Comparison of ENCODE assay signal across 8 mouse cellular contexts in the genomic region with DNA sequence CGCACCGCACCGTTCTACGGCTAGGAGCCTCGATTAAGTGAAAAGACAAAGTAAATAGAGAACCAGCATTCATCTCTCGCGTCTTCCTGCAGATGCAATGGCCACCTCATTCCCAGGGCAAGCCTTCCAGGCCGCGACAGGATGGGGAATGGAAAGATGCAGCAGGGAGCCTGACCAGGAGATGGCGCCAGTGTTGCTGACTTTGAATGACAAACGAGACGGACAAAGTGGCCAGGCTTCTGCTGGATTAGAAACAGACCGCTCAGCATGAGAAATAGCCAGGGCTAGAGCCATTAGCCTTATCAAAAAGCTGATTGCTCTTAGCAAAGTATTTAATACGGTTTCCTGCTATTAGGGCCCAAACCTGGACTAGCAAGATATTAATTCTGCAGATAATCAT.
DNase-seq lines count a peak whose midpoint lies in the region; ATAC-seq and TF ChIP-seq lines count a peak whose summit lies in the region.
"Had no signal": no experiment of that assay in that cellular context is flagged by ENCODE, and none has a peak within 500 bp of the region (broad histone marks: within the 10 kb centered on the region; RNA-seq: fewer than 3 reads in every experiment).

No protein-coding gene starts in this region.

- peak; percentile 44 for ATAC-seq in Patski
- ATAC-seq in cerebellum, adult (ENCODE audit: insufficient number of reproducible peaks, low FRiP score, low TSS enrichment), result peak; percentile 66
- 0 out of 2 replicates have a peak, but pooled peaks have one; percentile 8 for ATAC-seq in hindbrain, embryonic 14.5 days (ENCODE audit: low FRiP score)

- CTCF ChIA-PET in Patski (lab: Charles Lee), result no interaction called here

- H3K27ac ChIP-seq in hindbrain, embryonic 14.5 days, result peak overlapping the region; percentile 10
- H3K27ac ChIP-seq: lung, embryonic 15.5 days had no signal

- no peak overlapping the region for H3K4me2 ChIP-seq in hindbrain, embryonic 14.5 days (replicated peaks)
- H3K4me2 ChIP-seq: lung, embryonic 15.5 days had no signal

- in situ Hi-C loops in Patski (cut with MboI; ENCODE audit: low pct_unique_long_range_greater_than_20kb), result loop anchor here (25.0 kb wide), 2 partner anchors 327 to 552 kb away; no protein-coding TSS in a partner anchor

- H3K9ac ChIP-seq in hindbrain, embryonic 14.5 days, result peak overlapping the region; percentile 36; the same call in 1 of the 2 replicates
- H3K9ac ChIP-seq: lung, embryonic 15.5 days had no signal

- POLR2A ChIA-PET in Patski (lab: Charles Lee), result no interaction called here

- peak; percentile 96 for TF ChIP-seq CTCF in Patski (IDR thresholded peaks at IDR 0.05)

- no peaks in the 10 kb centered on the region for H3K9me3 ChIP-seq in hindbrain, embryonic 14.5 days (ENCODE audit: control insufficient read depth, low read length)
- H3K9me3 ChIP-seq: lung, embryonic 15.5 days had no signal

- H3K36me3 ChIP-seq in hindbrain, embryonic 14.5 days (replicated peaks; ENCODE audit: control insufficient read depth, insufficient read depth), result no peaks in the 10 kb centered on the region
- H3K36me3 ChIP-seq: lung, embryonic 15.5 days had no signal

- DNase-seq in Patski (ENCODE audit: low read depth, low spot score), result peak; percentile 20
- DNase-seq in forelimb bud, embryonic 11.5 days (ENCODE audit: low read depth, low spot score), result peak; percentile 89
- peak; percentile 92 for DNase-seq in hindbrain, embryonic 14.5 days (ENCODE audit: low spot score)
- peak; percentile 84 for DNase-seq in left cerebral cortex, adult 11 months (ENCODE audit: low spot score)
- DNase-seq in mesoderm, embryonic 11.5 days (ENCODE audit: low read depth, low spot score), result peak; percentile 89
- peak; percentile 52 for DNase-seq in skeletal muscle tissue, adult 2 months (ENCODE audit: low read depth, low spot score)

- WGBS in hindbrain, embryonic 14.5 days, result 6% methylated on average over 14 of the region's 14 CpGs

- H3K4me3 ChIP-seq in hindbrain, embryonic 14.5 days (replicated peaks; ENCODE audit: low read length), result no peak overlapping the region
- H3K4me3 ChIP-seq: lung, embryonic 15.5 days had no signal

- peaks cover 19% of the 10 kb centered on the region for H3K27me3 ChIP-seq in Patski
- no peaks in the 10 kb centered on the region for H3K27me3 ChIP-seq in hindbrain, embryonic 14.5 days (ENCODE audit: control insufficient read depth, insufficient read depth, low read length)
- H3K27me3 ChIP-seq: lung, embryonic 15.5 days had no signal

- peaks cover 7% of the 10 kb centered on the region for H3K4me1 ChIP-seq in hindbrain, embryonic 14.5 days (replicated peaks; ENCODE audit: control insufficient read depth, insufficient read depth, low read length)
- H3K4me1 ChIP-seq: lung, embryonic 15.5 days had no signal

Comparison
In these comparisons a context has a peak if more than half of its experiments do, and no peak if none do; other contexts are left out.
1. ATAC-seq: peak in every context shown above with its lines; median percentile 66 in cerebellum, adult; 44 in Patski; 8 in hindbrain, embryonic 14.5 days.
2. DNase-seq: peak in every context shown above with its lines; median percentile 92 in hindbrain, embryonic 14.5 days; 89 in forelimb bud, embryonic 11.5 days; 89 in mesoderm, embryonic 11.5 days; 84 in left cerebral cortex, adult 11 months; 52 in skeletal muscle tissue, adult 2 months; 20 in Patski.